Mouse (Mus musculus): Measurements from ENCODE around the gene Prmt9. TPM values are rescaled to one million over a fixed set of nuclear protein-coding genes. Genes with fewer than 3 reads are reported as not detected.

Gene Prmt9
- polyA plus RNA-seq, 1 experiment from 2014 or later, result 18.5 TPM

DNA sequence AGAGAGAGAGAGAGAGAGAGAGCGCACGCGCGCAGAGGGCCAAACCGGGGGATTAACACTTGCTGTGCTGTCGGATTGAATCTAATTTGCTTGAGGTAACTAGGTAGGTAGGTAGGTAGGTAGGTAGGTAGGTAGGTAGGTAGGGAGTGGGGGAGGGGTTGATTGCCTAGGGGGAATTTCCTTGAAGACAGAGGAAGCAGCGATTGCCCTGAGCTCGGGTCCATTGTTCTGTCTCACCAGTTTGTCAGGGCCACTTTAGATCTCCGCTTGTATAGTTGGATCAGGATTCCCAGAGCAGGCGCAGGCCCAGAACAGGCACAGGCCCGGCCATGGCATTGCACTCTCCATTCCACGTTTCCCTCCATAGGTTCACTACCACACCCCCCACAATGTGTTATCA, 12.4 kb upstream of the Prmt9 start:
- Histone ChIP-seq H3K4me1 (no peaks in the 10 kb centered on the region), H3K27ac (no peak overlapping the region), H3K27me3 (replicated peaks) (no peaks in the 10 kb centered on the region), H3K36me3 (no peaks in the 10 kb centered on the region), H3K4me3 (replicated peaks) (no peak overlapping the region), H3K4me2 (no peak overlapping the region), H3K9ac (no peak overlapping the region), H3K9me3 (no peaks in the 10 kb centered on the region)
- WGBS, result 78% methylated on average over 12 of the region's 12 CpGs
- ATAC-seq (ENCODE audit: insufficient read depth, low FRiP score, low read depth), result no peak

DNA sequence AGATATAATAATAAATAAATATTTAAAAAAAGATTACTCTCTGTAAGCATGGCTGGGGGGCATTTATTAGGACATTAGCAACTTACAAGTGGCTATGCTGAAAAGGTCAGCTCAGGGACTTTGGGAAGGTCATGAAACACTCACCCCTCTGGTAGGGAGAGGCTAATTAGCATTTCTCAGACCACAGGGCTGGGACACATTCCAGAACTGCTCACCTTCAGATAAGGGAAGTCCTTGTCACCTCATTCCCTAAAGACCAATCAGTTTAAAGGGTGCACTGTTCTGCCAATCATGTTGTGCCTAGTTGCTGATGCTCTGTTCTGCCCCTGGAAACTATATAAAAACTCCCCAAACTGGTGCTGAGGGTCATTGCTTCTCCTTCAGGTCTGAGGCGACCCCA, 10.9 kb upstream of the Prmt9 start:
- 90% methylated on average over 1 of the region's 1 CpGs for WGBS
- no peaks in the 10 kb centered on the region for H3K9me3 ChIP-seq
- ATAC-seq (ENCODE audit: insufficient read depth, low FRiP score, low read depth), result no peak

DNA sequence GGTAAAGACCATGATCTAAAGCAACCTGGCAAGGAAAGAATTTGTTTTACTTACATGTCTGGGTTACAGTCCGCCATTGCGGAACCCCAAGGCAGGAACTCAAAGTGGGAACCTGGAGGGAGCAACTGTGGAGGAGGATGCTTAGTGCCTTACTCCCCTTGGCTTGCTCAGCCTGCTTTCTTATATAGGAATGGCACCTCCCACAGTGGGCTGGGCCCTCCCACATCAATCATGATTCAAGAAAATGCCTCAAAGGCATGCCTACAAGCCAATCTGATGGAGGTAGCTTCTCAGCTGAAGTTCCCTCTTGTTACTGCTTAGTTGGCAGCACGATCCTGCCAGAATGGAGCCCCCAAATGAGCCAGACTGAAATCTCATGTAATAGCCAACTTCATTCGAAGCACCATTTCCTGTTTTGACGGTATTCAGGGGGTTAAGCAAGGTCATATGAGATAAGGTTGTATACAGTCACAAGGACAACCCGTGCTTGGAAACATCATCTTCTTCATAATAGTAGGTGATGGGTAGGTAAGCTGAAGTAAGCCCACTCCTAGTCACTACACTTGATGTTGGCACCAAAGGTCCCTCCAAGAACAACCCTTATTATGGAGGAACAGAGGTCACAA, 5.9 kb upstream of the Prmt9 start:
- H3K4me1 ChIP-seq, result no peaks in the 10 kb centered on the region
- ATAC-seq (ENCODE audit: insufficient read depth, low FRiP score, low read depth), result no peak
- 73% methylated on average over 6 of the region's 6 CpGs for WGBS
- no peak overlapping the region for H3K27ac ChIP-seq
- no peak overlapping the region for H3K9ac ChIP-seq
- no peak overlapping the region for H3K4me3 ChIP-seq (replicated peaks)
- no peaks in the 10 kb centered on the region for H3K9me3 ChIP-seq
- H3K4me2 ChIP-seq, result no peak overlapping the region
- no peaks in the 10 kb centered on the region for H3K36me3 ChIP-seq
- no peaks in the 10 kb centered on the region for H3K27me3 ChIP-seq (replicated peaks)

More for the DNA sequence above, 10.9 kb upstream of the Prmt9 start:
- no peaks in the 10 kb centered on the region for H3K36me3 ChIP-seq
- H3K4me3 ChIP-seq (replicated peaks), result no peak overlapping the region
- H3K4me2 ChIP-seq, result no peak overlapping the region
- H3K9ac ChIP-seq, result no peak overlapping the region
- no peaks in the 10 kb centered on the region for H3K4me1 ChIP-seq
- H3K27me3 ChIP-seq (replicated peaks), result no peaks in the 10 kb centered on the region
- no peak overlapping the region for H3K27ac ChIP-seq

DNA sequence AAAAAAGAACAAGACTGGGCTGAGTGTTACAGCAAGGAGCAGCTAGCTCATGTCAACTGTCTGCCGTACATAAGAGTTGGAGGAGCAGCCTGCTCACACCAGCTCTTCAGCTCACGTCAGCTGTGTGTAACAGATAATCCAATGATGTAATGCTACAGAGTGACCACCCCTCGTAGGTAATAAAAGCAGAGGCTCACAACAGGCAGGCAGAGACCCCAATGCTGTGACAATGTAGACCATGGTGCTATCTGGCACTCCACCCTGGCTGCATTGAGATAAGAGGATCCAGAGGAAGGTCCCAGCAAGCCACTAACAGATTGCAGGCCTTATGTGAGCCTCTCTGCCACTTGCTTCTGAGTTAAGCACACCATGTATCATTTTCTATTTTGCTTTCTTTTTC, 4.8 kb upstream of the Prmt9 start:
- whole genome bisulfite sequencing, result 56% methylated on average over 3 of the region's 3 CpGs

DNA sequence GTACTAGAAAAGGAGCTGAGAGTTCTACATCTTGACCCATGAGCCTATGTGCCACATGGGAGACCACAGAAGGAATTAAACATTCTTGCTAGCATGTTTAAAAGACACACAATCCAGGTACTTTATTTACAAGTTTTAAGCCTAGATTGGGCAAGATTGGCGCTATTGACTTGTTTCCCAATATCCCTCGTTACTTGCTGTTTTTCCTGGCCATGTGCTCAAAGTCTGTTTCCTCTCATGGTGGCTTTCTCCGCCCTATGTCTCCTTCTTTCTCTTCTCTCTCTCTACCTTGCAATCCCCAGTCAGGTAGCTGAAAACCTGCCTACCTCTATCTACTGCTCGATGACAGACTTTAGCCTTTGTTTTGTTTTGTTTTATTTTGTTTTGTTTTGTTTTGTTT, 3.6 kb upstream of the Prmt9 start:
- Histone ChIP-seq H3K9ac (no peak overlapping the region), H3K9me3 (no peaks in the 10 kb centered on the region), H3K36me3 (no peaks in the 10 kb centered on the region), H3K27me3 (replicated peaks) (no peaks in the 10 kb centered on the region), H3K4me1 (no peaks in the 10 kb centered on the region), H3K4me3 (replicated peaks) (no peak overlapping the region), H3K27ac (no peak overlapping the region), H3K4me2 (no peak overlapping the region)
- 87% methylated on average over 4 of the region's 4 CpGs for WGBS
- no peak for ATAC-seq (ENCODE audit: insufficient read depth, low FRiP score, low read depth)

More for the DNA sequence above, 4.8 kb upstream of the Prmt9 start:
- H3K4me1 ChIP-seq, result no peaks in the 10 kb centered on the region
- no peak for ATAC-seq (ENCODE audit: insufficient read depth, low FRiP score, low read depth)
- H3K4me3 ChIP-seq (replicated peaks), result no peak overlapping the region
- H3K27ac ChIP-seq, result no peak overlapping the region
- no peak overlapping the region for H3K9ac ChIP-seq
- no peak overlapping the region for H3K4me2 ChIP-seq
- no peaks in the 10 kb centered on the region for H3K27me3 ChIP-seq (replicated peaks)
- H3K9me3 ChIP-seq, result no peaks in the 10 kb centered on the region
- no peaks in the 10 kb centered on the region for H3K36me3 ChIP-seq

DNA sequence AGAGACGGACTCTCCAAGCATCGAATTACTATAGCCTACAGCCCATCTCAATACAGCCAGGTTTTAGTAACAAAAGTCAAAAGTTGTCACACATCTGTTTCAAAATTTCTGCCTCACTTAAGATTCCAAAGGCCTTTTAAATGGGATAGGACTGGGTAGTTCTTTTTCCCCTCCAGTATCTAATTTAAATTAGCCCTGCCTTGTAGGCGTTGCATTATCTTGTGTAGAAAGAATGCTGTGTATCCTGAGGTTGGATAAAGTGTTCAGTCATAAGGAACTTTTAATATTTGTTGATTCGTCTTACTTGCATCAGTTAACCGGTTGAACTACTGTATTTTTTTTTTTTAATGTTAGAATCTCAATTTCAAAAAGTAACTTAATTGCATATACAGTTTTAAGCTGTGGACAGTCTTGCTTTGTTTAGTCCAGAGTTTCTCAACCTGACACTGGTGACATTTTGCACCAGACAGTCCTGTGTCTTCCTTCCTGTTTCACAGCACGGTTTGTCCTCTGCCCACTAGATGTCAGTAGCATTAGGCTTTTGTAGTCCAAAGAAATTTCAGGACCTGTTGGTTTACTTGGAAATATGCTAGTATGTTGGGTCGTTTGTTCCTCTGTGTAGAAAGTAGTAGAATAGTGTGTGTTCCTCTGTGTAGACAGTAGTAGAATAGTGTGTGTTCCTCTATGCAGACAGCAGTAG, 834 bp downstream of the Prmt9 start:
- H3K4me3 ChIP-seq (replicated peaks), result peak overlapping the region; percentile 76
- WGBS, result 11% methylated on average over 7 of the region's 7 CpGs
- H3K36me3 ChIP-seq, result peaks cover 19% of the 10 kb centered on the region
- ATAC-seq (ENCODE audit: insufficient read depth, low FRiP score, low read depth), result no peak
- H3K27me3 ChIP-seq (replicated peaks), result no peaks in the 10 kb centered on the region
- peak overlapping the region; percentile 67 for H3K4me2 ChIP-seq
- peak overlapping the region; percentile 88; the same call in 1 of the 2 replicates for H3K9ac ChIP-seq
- H3K9me3 ChIP-seq, result no peaks in the 10 kb centered on the region
- 0 out of 2 replicates have a peak overlapping the region, but pooled peaks have one; percentile 91 for H3K27ac ChIP-seq
- no peaks in the 10 kb centered on the region for H3K4me1 ChIP-seq

DNA sequence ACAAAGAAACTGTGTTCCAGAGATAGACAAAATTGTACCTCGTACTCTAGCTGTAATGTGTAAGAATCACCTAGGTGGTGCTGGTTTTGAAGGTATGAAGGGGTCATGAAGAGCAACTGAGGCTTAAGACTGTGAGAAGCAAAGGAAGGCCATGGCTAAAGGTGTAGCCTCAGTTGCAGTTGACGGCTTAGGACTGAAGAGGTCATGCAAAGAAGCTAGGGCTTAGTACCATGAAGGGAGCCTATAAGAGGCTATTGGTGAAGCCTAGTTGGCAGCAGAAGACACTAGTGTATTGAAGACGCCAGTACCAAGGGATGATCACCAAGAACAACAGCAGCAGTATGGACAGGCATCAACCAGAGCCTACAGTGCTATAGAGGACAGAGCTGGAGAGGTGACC, 3.3 kb downstream of the Prmt9 start:
- Histone ChIP-seq H3K4me3 (replicated peaks) (no peak overlapping the region), H3K9ac (no peak overlapping the region), H3K27ac (no peak overlapping the region), H3K4me1 (no peaks in the 10 kb centered on the region), H3K27me3 (replicated peaks) (no peaks in the 10 kb centered on the region), H3K4me2 (no peak overlapping the region), H3K9me3 (no peaks in the 10 kb centered on the region), H3K36me3 (peaks cover 23% of the 10 kb centered on the region)
- 97% methylated on average over 3 of the region's 3 CpGs for WGBS
- ATAC-seq (ENCODE audit: insufficient read depth, low FRiP score, low read depth), result no peak

DNA sequence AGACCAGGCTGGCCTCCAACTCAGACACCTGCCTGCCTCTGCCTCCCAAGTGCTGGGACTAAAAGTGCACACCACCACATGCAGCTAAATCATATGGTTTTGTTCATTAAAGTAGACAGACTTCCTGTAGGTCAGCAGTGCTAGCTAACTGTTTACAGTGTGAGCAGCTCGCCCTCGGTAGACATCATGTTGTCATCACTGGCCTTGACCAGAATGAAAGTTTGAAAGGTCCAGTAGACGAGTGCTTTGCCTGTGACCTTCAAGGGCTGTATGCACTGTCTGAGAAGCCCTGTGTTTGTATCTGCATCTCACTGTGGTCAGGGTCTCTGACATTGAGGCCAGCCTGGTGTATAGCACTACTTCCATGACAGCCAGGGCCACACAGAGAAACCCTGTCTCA, 12.2 kb downstream of the Prmt9 start:
- Histone ChIP-seq H3K9me3 (no peaks in the 10 kb centered on the region), H3K27me3 (replicated peaks) (no peaks in the 10 kb centered on the region), H3K27ac (no peak overlapping the region), H3K36me3 (peaks cover 22% of the 10 kb centered on the region), H3K4me1 (no peaks in the 10 kb centered on the region), H3K4me2 (no peak overlapping the region), H3K9ac (no peak overlapping the region), H3K4me3 (replicated peaks) (no peak overlapping the region)
- no peak for ATAC-seq (ENCODE audit: insufficient read depth, low FRiP score, low read depth)
- WGBS, result 76% methylated on average over 3 of the region's 3 CpGs

DNA sequence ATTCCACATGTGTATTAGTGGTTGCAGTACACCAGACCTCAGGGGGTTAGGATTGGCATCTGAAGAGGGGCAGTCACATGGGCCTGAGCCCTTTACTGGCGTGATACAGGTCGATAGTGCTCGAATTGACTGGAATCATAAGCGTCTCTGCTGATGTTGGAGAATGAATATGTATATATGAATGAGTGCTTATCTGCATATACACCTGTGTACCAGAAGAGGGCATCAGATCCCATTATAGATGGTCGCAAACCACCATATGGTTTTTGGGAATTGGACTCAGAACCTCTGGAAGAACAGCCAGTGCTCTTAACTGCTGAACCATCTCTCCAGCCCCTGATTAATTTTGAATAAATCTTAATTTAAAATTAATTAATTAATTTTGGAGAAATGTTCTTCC, 25.0 kb downstream of the Prmt9 start:
- H3K4me3 ChIP-seq (replicated peaks), result no peak overlapping the region
- no peak overlapping the region for H3K27ac ChIP-seq
- H3K27me3 ChIP-seq (replicated peaks), result no peaks in the 10 kb centered on the region
- no peak overlapping the region for H3K9ac ChIP-seq
- ATAC-seq (ENCODE audit: insufficient read depth, low FRiP score, low read depth), result no peak
- 87% methylated on average over 5 of the region's 5 CpGs for WGBS
- H3K4me2 ChIP-seq, result no peak overlapping the region
- H3K4me1 ChIP-seq, result no peaks in the 10 kb centered on the region
- no peaks in the 10 kb centered on the region for H3K36me3 ChIP-seq
- no peaks in the 10 kb centered on the region for H3K9me3 ChIP-seq

DNA sequence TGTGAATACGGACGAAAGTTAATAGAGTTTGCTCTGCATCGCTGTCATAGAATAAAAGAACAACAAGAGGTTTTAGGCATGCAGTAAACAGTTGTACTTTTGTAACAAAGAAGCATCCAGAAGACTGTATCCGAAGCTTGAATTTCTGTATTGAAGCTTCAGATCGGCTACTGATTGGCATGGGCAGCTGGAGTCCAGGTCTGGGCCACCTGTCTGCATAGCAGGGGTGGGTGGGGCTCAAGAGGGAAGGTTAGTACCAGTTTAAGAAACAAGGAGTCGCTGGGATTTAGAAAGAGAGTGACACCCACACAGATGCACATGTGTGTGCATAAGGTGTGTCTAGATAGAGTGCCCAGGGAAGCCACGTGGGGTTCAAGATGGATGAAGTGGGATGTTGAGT, 28.5 kb downstream of the Prmt9 start:
- Histone ChIP-seq H3K27ac (no peak overlapping the region), H3K4me3 (replicated peaks) (no peak overlapping the region), H3K9me3 (no peaks in the 10 kb centered on the region), H3K4me1 (no peaks in the 10 kb centered on the region), H3K4me2 (no peak overlapping the region), H3K36me3 (peaks cover 6% of the 10 kb centered on the region; the same call in 1 of the 2 replicates), H3K9ac (no peak overlapping the region), H3K27me3 (replicated peaks) (no peaks in the 10 kb centered on the region)
- WGBS, result 85% methylated on average over 7 of the region's 7 CpGs
- ATAC-seq (ENCODE audit: insufficient read depth, low FRiP score, low read depth), result no peak

DNA sequence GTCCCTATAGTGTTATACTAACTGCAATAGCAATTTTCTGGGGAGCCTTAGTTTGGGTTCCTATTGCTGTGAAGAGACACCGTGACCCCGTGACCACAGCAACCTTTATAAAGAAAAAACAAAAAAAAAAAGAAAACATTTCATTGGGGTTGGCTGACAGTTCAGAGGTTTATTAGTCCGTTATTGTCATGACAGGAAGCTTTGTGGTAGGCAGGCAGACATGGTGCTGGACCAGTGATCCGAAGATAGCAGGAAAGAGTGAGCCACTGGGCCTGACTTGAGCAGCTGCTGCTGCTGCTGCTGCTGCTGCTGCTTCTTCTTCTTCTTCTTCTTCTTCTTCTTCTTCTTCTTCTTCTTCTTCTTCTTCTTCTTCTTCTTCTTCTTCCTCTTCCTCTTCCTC, 35.0 kb downstream of the Prmt9 start:
- no peak overlapping the region for H3K4me3 ChIP-seq (replicated peaks)
- no peak for ATAC-seq (ENCODE audit: insufficient read depth, low FRiP score, low read depth)
- H3K9ac ChIP-seq, result no peak overlapping the region
- no peaks in the 10 kb centered on the region for H3K27me3 ChIP-seq (replicated peaks)
- WGBS, result 86% methylated on average over 4 of the region's 4 CpGs
- H3K4me2 ChIP-seq, result no peak overlapping the region
- no peaks in the 10 kb centered on the region for H3K4me1 ChIP-seq
- no peak overlapping the region for H3K27ac ChIP-seq
- H3K36me3 ChIP-seq, result peaks cover 6% of the 10 kb centered on the region; the same call in 1 of the 2 replicates
- H3K9me3 ChIP-seq, result no peaks in the 10 kb centered on the region

DNA sequence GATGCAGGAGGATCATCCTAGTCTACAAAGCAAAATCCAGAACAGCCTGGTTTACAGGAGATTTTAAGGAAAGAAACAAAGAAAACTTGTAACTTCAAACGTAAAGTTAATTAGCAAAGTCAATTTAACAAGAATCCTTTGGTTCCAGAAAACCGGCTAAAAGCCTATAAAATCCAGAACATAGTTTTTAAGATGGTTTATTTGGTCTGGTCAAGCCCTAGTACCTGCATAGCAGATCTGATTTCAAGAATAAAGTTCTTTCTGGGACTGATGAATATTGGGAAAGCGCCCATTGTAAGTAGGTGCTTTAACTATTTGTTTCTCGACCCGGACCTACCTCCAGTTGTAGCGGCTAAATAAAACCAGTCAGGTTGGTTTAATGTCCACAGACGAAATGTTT, 60.4 kb downstream of the Prmt9 start:
- Histone ChIP-seq H3K9ac (no peak overlapping the region), H3K27me3 (replicated peaks) (no peaks in the 10 kb centered on the region), H3K4me1 (0 out of 2 replicates have a peak, but pooled peaks cover 5% of the 10 kb centered on the region), H3K4me3 (replicated peaks) (peak overlapping the region; percentile 70), H3K36me3 (no peaks in the 10 kb centered on the region), H3K27ac (no peak overlapping the region), H3K9me3 (no peaks in the 10 kb centered on the region), H3K4me2 (peak overlapping the region; percentile 54)
- no peak for ATAC-seq (ENCODE audit: insufficient read depth, low FRiP score, low read depth)
- 12% methylated on average over 7 of the region's 7 CpGs for WGBS

Measured in stomach, embryonic 15.5 days (tissue).